Mouse (Mus musculus) T-cell, adult 2 months (primary cell): ENCODE data around the gene Rbms3.

Experiments
- DNase-seq: peaks from one replicate; pipeline ENCODE4 v3.0.0; 2022; ENCODE audit warnings: low spot score

The Rbms3 gene

GRCm38 (mm10) chr9:117251521-117252368 lies 378.0 kb downstream of the Rbms3 start:
- no peak for DNase-seq

- no peak for DNase-seq
These were observed 378.9 kb downstream of the Rbms3 start for GRCm38 (mm10) chr9:117250831-117251165.

- no peak for DNase-seq
These were observed 379.5 kb downstream of the Rbms3 start for GRCm38 (mm10) chr9:117250036-117250830.

DNA sequence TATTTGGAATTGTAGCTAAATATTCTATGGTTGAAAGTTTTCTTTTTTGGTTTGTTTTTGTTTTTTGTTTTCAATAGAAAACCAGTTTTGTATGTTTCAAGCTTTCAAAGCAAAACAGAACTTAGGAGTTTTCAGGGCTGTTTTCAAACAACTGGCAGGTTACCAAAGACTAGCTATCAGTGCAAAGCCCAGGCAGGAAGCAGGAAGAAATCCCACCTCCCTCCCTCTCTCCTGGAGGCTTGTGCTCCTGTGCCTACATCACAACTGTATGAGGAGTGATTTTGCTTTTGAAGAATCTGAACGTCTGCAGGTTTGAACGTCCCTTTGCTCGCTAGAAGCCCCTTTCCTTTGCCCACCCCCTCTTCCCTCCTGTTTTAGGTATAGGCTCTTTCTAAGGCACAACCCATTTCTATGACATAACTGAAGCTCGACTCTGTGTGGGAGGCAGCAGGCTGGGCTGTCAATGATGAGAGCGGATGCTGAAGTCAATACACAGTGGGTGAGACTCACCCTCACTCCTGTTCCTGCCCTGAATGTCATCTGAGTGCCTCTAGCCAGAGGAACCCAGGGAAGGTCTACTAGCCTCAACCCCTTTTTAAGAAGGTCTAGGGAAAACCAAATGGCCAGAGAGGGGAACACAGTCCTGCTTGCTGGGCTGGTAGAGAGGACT lies 382.3 kb downstream of the Rbms3 start:
- DNase-seq: no peak

DNA sequence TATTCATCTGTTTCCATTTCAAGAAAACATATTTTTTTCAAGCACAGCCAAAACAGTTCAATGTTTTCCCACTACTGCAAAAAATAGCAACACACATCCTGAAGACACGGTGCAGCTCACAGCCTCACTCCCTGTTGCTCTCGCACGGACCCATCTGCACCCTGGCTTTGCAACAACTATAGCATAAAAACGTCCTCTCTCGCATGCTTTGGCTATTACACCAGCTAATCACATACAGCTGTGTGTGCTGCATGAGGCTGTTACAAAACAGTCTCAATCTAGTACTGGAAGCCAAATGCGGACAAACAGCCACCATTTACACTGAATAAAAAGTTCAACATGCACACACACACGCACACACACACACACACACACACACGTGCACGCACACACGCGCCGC lies 383.5 kb downstream of the Rbms3 start:
- DNase-seq: no peak

- no peak for DNase-seq
These were observed 386.3 kb downstream of the Rbms3 start for GRCm38 (mm10) chr9:117243365-117243764.

DNA sequence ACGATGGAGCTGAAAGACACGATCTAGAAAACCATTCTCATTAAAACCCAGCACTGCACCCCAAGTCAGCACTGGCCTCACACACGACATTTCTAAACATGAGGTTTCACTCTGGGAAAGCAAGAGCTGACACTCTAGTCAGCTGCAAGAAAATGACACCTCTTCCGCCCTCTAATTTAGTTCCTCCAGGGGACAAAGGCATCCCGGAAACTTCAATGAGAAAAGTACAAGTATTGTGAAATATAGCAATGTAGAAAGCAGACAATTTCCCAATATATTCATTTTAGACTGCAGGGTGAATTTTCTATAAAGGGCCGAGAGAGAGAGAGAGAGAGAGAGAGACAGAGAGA lies 395.0 kb downstream of the Rbms3 start:
- no peak for DNase-seq

DNA sequence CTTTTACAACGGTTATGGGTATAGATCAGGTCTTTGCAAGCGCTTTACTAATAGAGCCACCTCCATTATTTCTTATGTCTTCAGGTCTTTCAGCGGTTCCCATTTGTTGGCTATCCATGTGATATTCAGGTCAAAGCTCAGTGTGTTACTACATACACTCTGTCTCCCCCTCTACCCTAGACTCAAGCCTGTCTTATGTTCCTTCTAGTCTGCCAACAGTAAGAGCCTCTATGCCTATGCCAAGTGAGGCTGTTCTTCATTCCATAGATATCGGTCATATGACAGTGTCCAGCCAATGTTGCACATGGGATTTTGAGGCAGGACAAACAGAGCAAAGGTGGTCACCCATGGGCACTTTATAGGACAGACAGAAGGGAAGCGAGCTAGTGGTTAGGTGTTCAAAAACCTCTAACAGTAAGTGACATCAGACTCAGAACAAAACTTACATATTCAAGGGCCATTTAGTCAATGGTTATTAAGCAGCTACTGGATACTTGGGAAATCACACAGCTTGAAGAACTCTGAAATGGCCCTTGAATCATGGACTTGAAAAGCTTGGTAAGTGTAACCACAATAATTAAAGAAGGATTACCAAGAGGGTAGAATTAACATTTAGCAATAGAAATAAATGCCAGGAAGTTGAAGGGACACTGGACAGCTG lies 395.5 kb downstream of the Rbms3 start:
- DNase-seq: no peak

- no peak for DNase-seq
These were observed 407.0 kb downstream of the Rbms3 start for GRCm38 (mm10) chr9:117222741-117223140.

DNA sequence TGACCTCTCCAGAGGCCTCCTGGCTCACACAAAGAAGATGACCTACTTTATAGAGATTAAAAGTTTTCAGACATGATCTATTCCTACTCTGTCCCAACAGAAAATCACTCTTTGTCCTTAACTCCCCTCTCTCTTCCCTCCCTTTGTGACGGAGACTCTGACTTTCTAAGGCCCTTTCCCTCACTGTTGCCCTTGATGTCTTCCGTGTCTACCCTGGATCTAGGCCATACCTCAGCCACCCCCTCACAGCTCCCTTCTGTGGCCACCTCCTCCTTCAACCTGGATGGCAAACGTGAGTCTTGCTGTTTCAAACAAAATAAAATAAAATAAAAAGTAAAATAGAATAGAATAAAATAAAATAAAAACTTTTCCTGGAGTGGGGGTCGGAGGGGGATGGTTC lies 408.2 kb downstream of the Rbms3 start:
- no peak for DNase-seq

- DNase-seq: no peak
These were observed 413.5 kb downstream of the Rbms3 start for GRCm38 (mm10) chr9:117216026-117216755.

GRCm38 (mm10) chr9:117212023-117212422 lies 417.7 kb downstream of the Rbms3 start:
- no peak for DNase-seq

- DNase-seq: no peak
These were observed 419.4 kb downstream of the Rbms3 start for GRCm38 (mm10) chr9:117210344-117210743.

DNA sequence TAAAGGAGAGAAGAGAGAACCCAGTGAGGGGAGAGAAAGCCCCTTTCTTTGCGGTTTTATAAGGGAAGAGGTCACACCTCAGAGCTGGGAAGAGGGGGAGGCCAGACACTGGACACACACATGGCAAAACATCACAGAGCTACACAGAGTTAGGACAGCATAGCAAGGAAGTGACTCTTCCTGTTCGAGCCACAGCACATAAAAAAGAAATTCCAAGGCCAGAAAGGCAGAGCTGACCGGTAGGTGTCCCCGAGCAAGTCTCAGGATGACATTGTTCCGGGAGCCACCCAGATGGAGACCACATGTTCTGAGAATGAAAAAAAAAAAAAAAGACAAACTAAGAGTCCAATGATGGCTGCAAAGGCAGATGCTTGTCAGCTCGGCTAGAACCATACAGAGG lies 424.3 kb downstream of the Rbms3 start:
- DNase-seq: no peak

GRCm38 (mm10) chr9:117200067-117200658 lies 429.6 kb downstream of the Rbms3 start:
- no peak for DNase-seq

DNA sequence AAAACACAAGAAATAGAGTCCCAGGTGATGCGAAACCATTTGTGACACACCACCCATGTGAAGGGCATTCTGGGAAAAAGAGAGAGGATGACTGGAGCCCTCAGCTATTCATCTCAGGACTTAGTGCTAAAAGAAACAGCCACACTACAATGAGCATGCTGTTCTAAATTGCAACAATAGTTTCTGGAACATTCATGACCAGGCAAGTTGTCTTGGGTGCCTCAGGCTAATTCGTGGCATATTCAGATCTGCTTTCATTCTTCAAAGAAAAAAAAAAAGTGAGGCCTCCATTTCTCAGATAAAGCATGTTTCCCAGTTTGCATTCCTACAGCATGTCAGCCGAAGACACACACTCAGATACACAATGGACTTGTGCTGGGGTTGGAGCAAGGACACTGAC lies 432.2 kb downstream of the Rbms3 start:
- DNase-seq: no peak

GRCm38 (mm10) chr9:117192565-117193540 lies 436.9 kb downstream of the Rbms3 start:
- no peak for DNase-seq

DNA sequence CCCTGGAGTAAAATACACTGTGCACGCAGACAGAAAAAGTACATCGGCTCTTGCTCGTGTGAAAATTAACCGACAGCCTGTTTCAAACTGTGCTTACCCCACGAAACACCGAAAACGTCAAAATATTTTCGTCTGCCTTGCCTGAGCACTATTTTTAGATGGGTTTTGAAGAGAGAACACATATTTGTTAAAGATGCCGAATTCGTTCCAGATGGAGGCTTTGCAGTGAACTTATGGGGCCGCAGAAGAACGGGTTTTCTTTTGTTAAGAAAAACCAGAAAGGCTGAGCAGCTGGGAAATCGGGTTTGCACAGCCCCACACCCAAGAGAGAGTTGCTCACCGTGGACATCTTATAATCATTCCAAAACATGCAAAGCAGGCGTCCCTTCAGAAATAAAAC lies 437.6 kb downstream of the Rbms3 start:
- DNase-seq: no peak

- no peak for DNase-seq
These were observed 441.3 kb downstream of the Rbms3 start for GRCm38 (mm10) chr9:117188406-117188805.
